Mouse (Mus musculus): ENCODE data around the gene Pnpla5.

GRCm38 (mm10) chr15:84104626-84105025, 18.3 kb downstream of the Pnpla5 start:
- TF ChIP-seq POLR2A (IDR thresholded peaks at IDR 0.05; ENCODE audit: low read depth, low read length) (no peak), CTCF (conservative IDR thresholded peaks at IDR 0.05; ENCODE audit: insufficient read depth, insufficient read length, low read depth, low read length) (no peak)

Measured in kidney, adult 2 months (tissue).